Mouse (Mus musculus) midbrain, embryonic 11.5 days (tissue): Measurements from ENCODE around the gene Cwc22. TPM values are rescaled to one million over a fixed set of nuclear protein-coding genes. Genes with fewer than 3 reads are reported as not detected.

Experiments
- ATAC-seq: fragments of 200-750 bp; cut with Nextera tagmentation; 2 replicates; pipeline ENCODE4 v1.8.0; 2017; ENCODE audit warnings: moderate TSS enrichment, moderate library complexity; ENCODE audit not compliant: low FRiP score
- DNase-seq: peaks from one replicate; pipeline ENCODE4 v3.0.0; 2015; ENCODE audit warnings: low spot score; ENCODE audit errors: missing footprints
- H3K27ac ChIP-seq: fragments of 300-500 bp; sonication (generic); 2 replicates; pipeline ENCODE4 v1.5.1; 2014; ENCODE audit warnings: low read depth, low read length
- H3K27me3 ChIP-seq: fragments of 300-500 bp; sonication (generic); 2 replicates; pipeline ENCODE4 v1.6.1; 2014; ENCODE audit warnings: mild to moderate bottlenecking, low read length, moderate library complexity, mixed read lengths; ENCODE audit not compliant: control insufficient read depth, insufficient read depth
- H3K36me3 ChIP-seq: fragments of 300-500 bp; sonication (generic); 2 replicates; pipeline ENCODE4 v1.6.1; 2014; ENCODE audit warnings: mild to moderate bottlenecking, low read length, moderate library complexity, mixed read lengths; ENCODE audit not compliant: control insufficient read depth, insufficient read depth
- H3K4me1 ChIP-seq: fragments of 300-500 bp; sonication (generic); 2 replicates; pipeline ENCODE4 v1.6.1; 2014; ENCODE audit warnings: low read length; ENCODE audit not compliant: control insufficient read depth, insufficient read depth
- H3K4me2 ChIP-seq: fragments of 300-500 bp; sonication (generic); 2 replicates; pipeline ENCODE4 v1.6.1; 2014; ENCODE audit warnings: mild to moderate bottlenecking, moderate library complexity
- H3K4me3 ChIP-seq: fragments of 300-500 bp; sonication (generic); 2 replicates; pipeline ENCODE4 v1.5.1; 2014; ENCODE audit warnings: low read depth, low read length
- H3K9ac ChIP-seq: fragments of 300-500 bp; sonication (generic); 2 replicates; pipeline ENCODE4 v1.6.1; 2014; ENCODE audit warnings: low read length
- H3K9me3 ChIP-seq: fragments of 300-500 bp; sonication (generic); 2 replicates; pipeline ENCODE4 v1.6.1; 2016; ENCODE audit warnings: low read length; ENCODE audit not compliant: control insufficient read depth
- WGBS: fragments of 180-500 bp; shearing (Covaris S2); extraction: QIAGEN DNeasy Blood & Tissue Kit; methylation state at CpG from one replicate; pipeline ENCODE4 v1.1.7; 2014; 5-methylcytosine and 5-hydroxymethylcytosine counted together
- polyA plus RNA-seq: library from polyadenylated mRNA; unstranded; fragments of >200 nt; fragmentation: Nextera tagmentation; extraction: Ambion mirVana; gene quantifications from 2 replicates; pipeline ENCODE4 v1.2.1, GENCODE M21; 2014

The Cwc22 gene
- polyA plus RNA-seq, 1 experiment from 2014 or later: 38.5 TPM

- Histone ChIP-seq H3K27me3 (no peaks in the 10 kb centered on the region), H3K4me3 (no peak overlapping the region), H3K36me3 (no peaks in the 10 kb centered on the region), H3K27ac (no peak overlapping the region), H3K9ac (no peak overlapping the region), H3K4me1 (no peaks in the 10 kb centered on the region), H3K9me3 (no peaks in the 10 kb centered on the region), H3K4me2 (no peak overlapping the region)
- ATAC-seq (no peak), DNase-seq (no peak)
- 94% methylated on average over 4 of the region's 4 CpGs for WGBS
These were observed 35.7 kb upstream of the Cwc22 start for GRCm38 (mm10) chr2:77981826-77982225.

- Histone ChIP-seq H3K4me3 (no peak overlapping the region), H3K27ac (no peak overlapping the region), H3K9me3 (no peaks in the 10 kb centered on the region), H3K27me3 (no peaks in the 10 kb centered on the region), H3K4me1 (no peaks in the 10 kb centered on the region), H3K9ac (no peak overlapping the region), H3K4me2 (no peak overlapping the region), H3K36me3 (no peaks in the 10 kb centered on the region)
- WGBS: 89% methylated on average over 5 of the region's 5 CpGs
- ATAC-seq (no peak), DNase-seq (no peak)
These were observed 34.5 kb upstream of the Cwc22 start for GRCm38 (mm10) chr2:77980696-77981095.

- Histone ChIP-seq H3K36me3 (no peaks in the 10 kb centered on the region), H3K4me1 (no peaks in the 10 kb centered on the region), H3K9ac (no peak overlapping the region), H3K4me3 (no peak overlapping the region), H3K9me3 (no peaks in the 10 kb centered on the region), H3K27ac (no peak overlapping the region), H3K4me2 (no peak overlapping the region), H3K27me3 (no peaks in the 10 kb centered on the region)
- ATAC-seq: no peak
- no peak for DNase-seq
- WGBS: 81% methylated on average over 2 of the region's 2 CpGs
These were observed 33.3 kb upstream of the Cwc22 start for GRCm38 (mm10) chr2:77979519-77979918.

GRCm38 (mm10) chr2:77979081-77979480, 32.9 kb upstream of the Cwc22 start:
- ATAC-seq (no peak), DNase-seq (no peak)
- Histone ChIP-seq H3K9me3 (no peaks in the 10 kb centered on the region), H3K9ac (no peak overlapping the region), H3K27ac (no peak overlapping the region), H3K27me3 (no peaks in the 10 kb centered on the region), H3K4me3 (no peak overlapping the region), H3K36me3 (no peaks in the 10 kb centered on the region), H3K4me1 (no peaks in the 10 kb centered on the region), H3K4me2 (no peak overlapping the region)
- WGBS: 91% methylated on average over 8 of the region's 8 CpGs

- H3K36me3 ChIP-seq: no peaks in the 10 kb centered on the region
- no peak for DNase-seq
- H3K4me1 ChIP-seq: no peaks in the 10 kb centered on the region
- H3K27me3 ChIP-seq: no peaks in the 10 kb centered on the region
- H3K27ac ChIP-seq: no peak overlapping the region
- no peak for ATAC-seq
- H3K9me3 ChIP-seq: no peaks in the 10 kb centered on the region
- H3K4me2 ChIP-seq: no peak overlapping the region
- no peak overlapping the region for H3K4me3 ChIP-seq
- 86% methylated on average over 3 of the region's 3 CpGs for WGBS
- H3K9ac ChIP-seq: no peak overlapping the region
These were observed 32.1 kb upstream of the Cwc22 start for GRCm38 (mm10) chr2:77978256-77978655.

- no peak for DNase-seq
- Histone ChIP-seq H3K4me3 (no peak overlapping the region), H3K4me1 (no peaks in the 10 kb centered on the region), H3K9ac (no peak overlapping the region), H3K4me2 (no peak overlapping the region), H3K27ac (no peak overlapping the region), H3K27me3 (no peaks in the 10 kb centered on the region), H3K36me3 (no peaks in the 10 kb centered on the region), H3K9me3 (no peaks in the 10 kb centered on the region)
- 89% methylated on average over 5 of the region's 5 CpGs for WGBS
- no peak for ATAC-seq
These were observed 30.2 kb upstream of the Cwc22 start for GRCm38 (mm10) chr2:77976321-77976920.

GRCm38 (mm10) chr2:77975606-77976005, 29.4 kb upstream of the Cwc22 start:
- Histone ChIP-seq H3K9ac (no peak overlapping the region), H3K27ac (no peak overlapping the region), H3K4me2 (no peak overlapping the region), H3K9me3 (no peaks in the 10 kb centered on the region), H3K4me3 (no peak overlapping the region), H3K36me3 (no peaks in the 10 kb centered on the region), H3K27me3 (no peaks in the 10 kb centered on the region), H3K4me1 (no peaks in the 10 kb centered on the region)
- DNase-seq: no peak
- ATAC-seq: no peak
- 73% methylated on average over 4 of the region's 4 CpGs for WGBS

GRCm38 (mm10) chr2:77974986-77975385, 28.8 kb upstream of the Cwc22 start:
- 90% methylated on average over 1 of the region's 1 CpGs for WGBS
- H3K9ac ChIP-seq: no peak overlapping the region
- H3K9me3 ChIP-seq: no peaks in the 10 kb centered on the region
- no peak overlapping the region for H3K4me3 ChIP-seq
- H3K27ac ChIP-seq: no peak overlapping the region
- H3K4me1 ChIP-seq: no peaks in the 10 kb centered on the region
- ATAC-seq (no peak), DNase-seq (no peak)
- H3K27me3 ChIP-seq: no peaks in the 10 kb centered on the region
- H3K4me2 ChIP-seq: no peak overlapping the region
- H3K36me3 ChIP-seq: no peaks in the 10 kb centered on the region

- no peak for DNase-seq
- H3K27ac ChIP-seq: no peak overlapping the region
- no peak overlapping the region for H3K4me2 ChIP-seq
- no peak overlapping the region for H3K9ac ChIP-seq
- H3K27me3 ChIP-seq: no peaks in the 10 kb centered on the region
- no peak for ATAC-seq
- H3K9me3 ChIP-seq: no peaks in the 10 kb centered on the region
- no peaks in the 10 kb centered on the region for H3K4me1 ChIP-seq
- no peaks in the 10 kb centered on the region for H3K36me3 ChIP-seq
- no peak overlapping the region for H3K4me3 ChIP-seq
- WGBS: 67% methylated on average over 2 of the region's 2 CpGs
These were observed 28.2 kb upstream of the Cwc22 start for GRCm38 (mm10) chr2:77974366-77974765.
